Mouse (Mus musculus) embryonic facial prominence, embryonic 15.5 days (tissue): ENCODE measurements around the gene Oas1h. TPM values are rescaled to one million over a fixed set of nuclear protein-coding genes. Genes with fewer than 3 reads are reported as not detected.
"Not testable (repeated sequence)": the region's sequence is repeated elsewhere in the genome, so short reads cannot be mapped to it uniquely, and the experiment has no call there.

Experiments
- ATAC-seq: fragments of 200-750 bp; cut with Nextera tagmentation; 2 replicates; pipeline ENCODE4 v1.8.0; 2017; ENCODE audit warnings: low read depth, moderate TSS enrichment; ENCODE audit not compliant: insufficient number of reproducible peaks, low FRiP score, low TSS enrichment
- H3K27ac ChIP-seq: fragments of 300-500 bp; sonication (generic); replicated peaks from 2 replicates; pipeline ENCODE4 v1.5.1; 2015; ENCODE audit warnings: mild to moderate bottlenecking, inconsistent platforms
- H3K27me3 ChIP-seq: fragments of 300-500 bp; sonication (generic); 2 replicates; pipeline ENCODE4 v1.6.1; 2015; ENCODE audit warnings: inconsistent platforms
- H3K36me3 ChIP-seq: fragments of 300-500 bp; sonication (generic); 2 replicates; pipeline ENCODE4 v1.6.1; 2015; ENCODE audit warnings: mild to moderate bottlenecking, inconsistent platforms
- H3K4me1 ChIP-seq: fragments of 300-500 bp; sonication (generic); 2 replicates; pipeline ENCODE4 v1.6.1; 2015; ENCODE audit warnings: inconsistent platforms
- H3K4me2 ChIP-seq: fragments of 300-500 bp; sonication (generic); replicated peaks from 2 replicates; pipeline ENCODE4 v1.6.1; 2015; ENCODE audit warnings: mild to moderate bottlenecking, inconsistent platforms
- H3K4me3 ChIP-seq: fragments of 300-500 bp; sonication (generic); replicated peaks from 2 replicates; pipeline ENCODE4 v1.5.1; 2015; ENCODE audit warnings: mild to moderate bottlenecking, inconsistent platforms
- H3K9ac ChIP-seq: fragments of 300-500 bp; sonication (generic); 2 replicates; pipeline ENCODE4 v1.6.1; 2015; ENCODE audit warnings: inconsistent platforms
- H3K9me3 ChIP-seq: fragments of 300-500 bp; sonication (generic); replicated peaks from 2 replicates; pipeline ENCODE4 v1.6.1; 2016; ENCODE audit warnings: inconsistent platforms
- WGBS: fragments of 180-500 bp; shearing (Covaris S2); methylation state at CpG from one replicate; pipeline ENCODE4 v1.1.7; 2015; 5-methylcytosine and 5-hydroxymethylcytosine counted together
- microRNA-seq: library from miRNA; unstranded; fragments of <30 nt; microRNA quantifications from one replicate; pipeline ENCODE4, GENCODE M21; 2016; ENCODE audit warnings: borderline number of aligned reads
- polyA plus RNA-seq: library from polyadenylated mRNA; unstranded; fragments of >200 nt; fragmentation: Nextera tagmentation; extraction: Ambion mirVana; gene quantifications from 2 replicates; pipeline ENCODE4 v1.2.1, GENCODE M21; 2015

The Oas1h gene
- polyA plus RNA-seq, 1 experiment from 2014 or later = not detected

GRCm38 (mm10) chr5:120902056-120902455 is 40.8 kb downstream of the Oas1h start:
- Histone ChIP-seq H3K27ac (no peak overlapping the region), H3K36me3 (no peaks in the 10 kb centered on the region), H3K4me1 (no peaks in the 10 kb centered on the region), H3K27me3 (no peaks in the 10 kb centered on the region), H3K4me2 (no peak overlapping the region), H3K9me3 (no peaks in the 10 kb centered on the region), H3K9ac (no peak overlapping the region), H3K4me3 (no peak overlapping the region)
- 93% methylated on average over 5 of the region's 5 CpGs for WGBS
- no peak for ATAC-seq

- not testable (repeated sequence) for H3K27ac ChIP-seq, H3K4me3 ChIP-seq, H3K4me1 ChIP-seq, H3K36me3 ChIP-seq, H3K9ac ChIP-seq, H3K4me2 ChIP-seq, H3K27me3 ChIP-seq, ATAC-seq, H3K9me3 ChIP-seq
- 30% methylated on average over 9 of the region's 12 CpGs for WGBS
These were observed 45.8 kb downstream of the Oas1h start, which contains the start of gene Oas1a for GRCm38 (mm10) chr5:120906791-120907733. Gene Oas1a, minus strand, starts transcription at chr5:120907521.

- WGBS = 47% methylated on average over 7 of the region's 7 CpGs
- H3K4me2 ChIP-seq = no peak overlapping the region
- no peak overlapping the region for H3K9ac ChIP-seq
- H3K36me3 ChIP-seq = no peaks in the 10 kb centered on the region
- H3K4me1 ChIP-seq = no peaks in the 10 kb centered on the region
- no peak overlapping the region for H3K27ac ChIP-seq
- no peak for ATAC-seq
- no peak overlapping the region for H3K4me3 ChIP-seq
- no peaks in the 10 kb centered on the region for H3K9me3 ChIP-seq
- H3K27me3 ChIP-seq = no peaks in the 10 kb centered on the region
These were observed 47.1 kb downstream of the Oas1h start for GRCm38 (mm10) chr5:120908196-120908920.

GRCm38 (mm10) chr5:120914204-120914603 is 53.0 kb downstream of the Oas1h start, which contains the start of gene Oas1d:
Gene Oas1d, plus strand, starts transcription at chr5:120914536.
- not testable (repeated sequence) for H3K4me3 ChIP-seq, H3K9ac ChIP-seq, ATAC-seq, H3K4me1 ChIP-seq, H3K36me3 ChIP-seq, H3K4me2 ChIP-seq, H3K27ac ChIP-seq, H3K27me3 ChIP-seq, H3K9me3 ChIP-seq
- WGBS = 42% methylated on average over 8 of the region's 8 CpGs

- H3K27me3 ChIP-seq, H3K9me3 ChIP-seq, H3K4me2 ChIP-seq, H3K4me3 ChIP-seq, H3K27ac ChIP-seq, H3K9ac ChIP-seq, ATAC-seq, H3K36me3 ChIP-seq, H3K4me1 ChIP-seq: not testable (repeated sequence)
- WGBS = 67% methylated on average over 2 of the region's 2 CpGs
These were observed 58.1 kb downstream of the Oas1h start for GRCm38 (mm10) chr5:120919156-120919935.

GRCm38 (mm10) chr5:120920296-120920695 is 59.1 kb downstream of the Oas1h start:
- Histone ChIP-seq H3K4me3 (no peak overlapping the region), H3K9ac (no peak overlapping the region), H3K36me3 (no peaks in the 10 kb centered on the region), H3K27me3 (no peaks in the 10 kb centered on the region), H3K27ac (no peak overlapping the region), H3K9me3 (no peaks in the 10 kb centered on the region), H3K4me2 (no peak overlapping the region), H3K4me1 (no peaks in the 10 kb centered on the region)
- ATAC-seq = no peak
- 68% methylated on average over 3 of the region's 3 CpGs for WGBS

Small RNA genes within 50 kb of the gene (microRNA-seq; reads per million reads assigned to microRNA genes)
- not detected for gene Gm22907

Other genes with a start within 250 kb of the Oas1h start
- 15.5 and 15.8 TPM in 2 replicates for gene Rita1, start 248.8 kb upstream of the Oas1h start, polyA plus RNA-seq
- gene Ddx54, start 248.7 kb upstream of the Oas1h start, polyA plus RNA-seq = 43.4 and 44.5 TPM in 2 replicates
- 0.92 and 2.5 TPM in 2 replicates for gene Cfap73, start 227.2 kb upstream of the Oas1h start, polyA plus RNA-seq
- 1.2 and 1.3 TPM in 2 replicates for gene Rasal1, start 212.6 kb upstream of the Oas1h start, polyA plus RNA-seq
- 6.2 and 7.7 TPM in 2 replicates for gene Dtx1, start 149.5 kb upstream of the Oas1h start, polyA plus RNA-seq
- 0.72 and 1.3 TPM in 2 replicates for gene Oas2, start 111.6 kb upstream of the Oas1h start, polyA plus RNA-seq
- 0.13 and 0.14 TPM in 2 replicates for gene Oas3, start 83.8 kb upstream of the Oas1h start, polyA plus RNA-seq
- gene Oas1e, start 65.9 kb upstream of the Oas1h start, polyA plus RNA-seq = not detected in 2 replicates
- 0.34 and 0.65 TPM in 2 replicates for gene Oas1c, start 48.9 kb upstream of the Oas1h start, polyA plus RNA-seq
- gene Oas1f, start 14.1 kb upstream of the Oas1h start, polyA plus RNA-seq = 1.0 and 1.3 TPM in 2 replicates
- gene Oas1g, start 26.2 kb downstream of the Oas1h start, polyA plus RNA-seq = 0.95 and 1.1 TPM in 2 replicates
- gene Oas1a, start 46.1 kb downstream of the Oas1h start, polyA plus RNA-seq = 2.2 and 2.7 TPM in 2 replicates
- gene Oas1d, start 53.1 kb downstream of the Oas1h start, polyA plus RNA-seq = not detected in 2 replicates
- 0.19 TPM in 1 of 2 replicates, not detected in the other for gene Rph3a, start 148.7 kb downstream of the Oas1h start, polyA plus RNA-seq